8 mouse cellular contexts compared by ENCODE assay signal in genomic region chr2:121102051-121102450, GRCm38 (mm10). TPM values are rescaled to one million over a fixed set of nuclear protein-coding genes. Genes with fewer than 3 reads are reported as not detected.
A peak's percentile ranks its signal among the peaks of the same experiment; 100 is the strongest.
DNase-seq lines count a peak whose midpoint lies in the region; ATAC-seq and TF ChIP-seq lines count a peak whose summit lies in the region.
"Had no signal": no experiment of that assay in that cellular context is flagged by ENCODE, and none has a peak within 500 bp of the region (broad histone marks: within the 10 kb centered on the region; RNA-seq: fewer than 3 reads in every experiment).

No protein-coding gene starts in this region.

- H3K79me2 ChIP-seq in CH12.LX (replicated peaks; ENCODE audit: control insufficient read depth, extremely low read depth, insufficient read depth, poor library complexity, severe bottlenecking), result no peaks in the 10 kb centered on the region

- peaks cover 11% of the 10 kb centered on the region for H3K27me3 ChIP-seq in CH12.LX (replicated peaks)
- H3K27me3 ChIP-seq in liver, embryonic 15.5 days, result no peaks in the 10 kb centered on the region

- dilution Hi-C loops in CH12.LX (cut with MboI; ENCODE audit: extremely low pct_ligation_motif_present, extremely low pct_unique_long_range_greater_than_20kb, low sequenced_read_pairs), result no loop called here

- intact Hi-C loops in gastrocnemius, postnatal 36 days (cut with DNase I), result loop anchor here (5.0 kb wide), 3 partner anchors 60 to 220 kb away; partner anchors contain the start of gene Tmem62

- no peak overlapping the region for H3K4me3 ChIP-seq in CH12.LX (replicated peaks in 1 of 3; ENCODE audit: low read depth in 2 of 3, low read length in 2 of 3, poor library complexity in 1 of 3)
- H3K4me3 ChIP-seq in liver, embryonic 15.5 days (replicated peaks), result no peak overlapping the region

- WGBS in liver, embryonic 15.5 days (ENCODE audit: insufficient replicate concordance), result 18% methylated on average over 9 of the region's 9 CpGs

- peak; percentile 72 for DNase-seq in CH12.LX (ENCODE audit: extremely low read depth)
- peak; percentile 47 for DNase-seq in T-cell, adult 2 months (ENCODE audit: low spot score)
- peak; percentile 76 to 88 for DNase-seq in cerebellum, postnatal 25 days
- peak; percentile 20 to 34 for DNase-seq in gastrocnemius, postnatal 36 days
- DNase-seq in kidney, postnatal 25 days, result peak; percentile 71 to 88
- DNase-seq in right cerebral cortex, adult 18-20 months, result peak; percentile 75

- ATAC-seq in liver, embryonic 15.5 days (ENCODE audit: insufficient read depth), result no peak

- peak overlapping the region; percentile 27; the same call in 1 of the 2 replicates for H3K9ac ChIP-seq in CH12.LX (ENCODE audit: insufficient read depth, low read depth)
- H3K9ac ChIP-seq in liver, embryonic 15.5 days, result no peak overlapping the region

- H3K9me3 ChIP-seq in CH12.LX (replicated peaks; ENCODE audit: low read length), result no peaks in the 10 kb centered on the region
- H3K9me3 ChIP-seq in liver, embryonic 15.5 days (replicated peaks), result no peaks in the 10 kb centered on the region

- peak; percentile 95 for TF ChIP-seq RAD21 in CH12.LX (IDR thresholded peaks at IDR 0.05; ENCODE audit: low read depth, low read length)

- no peak for TF ChIP-seq POLR2A in CH12.LX (IDR thresholded peaks at IDR 0.05; ENCODE audit: low read depth, low read length)

- no peak for TF ChIP-seq EP300 in CH12.LX (IDR thresholded peaks at IDR 0.05; ENCODE audit: low read length)

- no peaks in the 10 kb centered on the region for H3K36me3 ChIP-seq in CH12.LX (replicated peaks in 1 of 2; ENCODE audit: control insufficient read depth in 1 of 2, insufficient read depth in 1 of 2, low read length in 1 of 2)
- no peaks in the 10 kb centered on the region for H3K36me3 ChIP-seq in liver, embryonic 15.5 days (replicated peaks)

- no peak overlapping the region for H3K27ac ChIP-seq in CH12.LX (ENCODE audit: insufficient read depth, low read depth)
- no peak overlapping the region for H3K27ac ChIP-seq in liver, embryonic 15.5 days (replicated peaks)
- H3K27ac ChIP-seq: macrophage had no signal

- H3K4me2 ChIP-seq in CH12.LX (ENCODE audit: insufficient read depth, low read depth, poor library complexity, severe bottlenecking), result peak overlapping the region; percentile 97
- H3K4me2 ChIP-seq in liver, embryonic 15.5 days, result peak overlapping the region; percentile 27; the same call in 1 of the 2 replicates

- H3K4me1 ChIP-seq in CH12.LX (ENCODE audit: control insufficient read depth in 1 of 2, insufficient read depth in 2 of 2), result peaks cover 0 to 7% of the 10 kb centered on the region in 2 experiments
- peaks cover 3% of the 10 kb centered on the region; the same call in 1 of the 2 replicates for H3K4me1 ChIP-seq in liver, embryonic 15.5 days (replicated peaks)

- in situ Hi-C loops in CH12.LX (cut with MboI; ENCODE audit: low pct_ligation_motif_present, low pct_unique_long_range_greater_than_20kb, low sequenced_read_pairs), result loop anchor here (25.0 kb wide), 1 partner anchor 640 kb away; the partner anchor contains the start of gene Capn3

- TF ChIP-seq CTCF in CH12.LX (conservative IDR thresholded peaks at IDR 0.05 in 1 of 2, IDR thresholded peaks at IDR 0.05 in 1 of 2; ENCODE audit: low read depth in 2 of 2, low read length in 2 of 2), result peak in 1 of 2 experiments; percentile 93; a peak in 2 of 4 replicates

TF ChIP-seq in CH12.LX, 34 proteins besides CTCF, POLR2A, EP300 and RAD21:
- no peak for TF ChIP-seq BHLHE40 (IDR thresholded peaks at IDR 0.05; ENCODE audit: low read depth, low read length)
- 0 out of 2 replicates have a peak, but pooled peaks have one; percentile 23 for TF ChIP-seq ZC3H11A (IDR thresholded peaks at IDR 0.05; ENCODE audit: low read depth, low read length)
- TF ChIP-seq SMC3 (IDR thresholded peaks at IDR 0.05; ENCODE audit: low read depth, low read length), result peak; percentile 81

RNA-seq across cellular contexts. Expression of gene Tgm7, which starts 7.5 kb away (rescaled TPM):
- not detected in 2 replicates for total RNA-seq in CH12.LX (2012; rRNA removed)
- total RNA-seq in CH12.LX (2014; rRNA removed), result not detected in 2 replicates
- polyA plus RNA-seq in CH12.LX (2012; ENCODE audit: insufficient read length, low read depth), result not detected in 2 replicates
- total RNA-seq in gastrocnemius, postnatal 36 days (2021), result not detected
- not detected in 2 replicates for polyA plus RNA-seq in liver, embryonic 15.5 days (2015; fragmentation: Nextera tagmentation; extraction: Ambion mirVana)
- polyA plus RNA-seq: macrophage had no signal

RNA-seq across cellular contexts. Expression of gene Tgm5, which starts 16.4 kb away (rescaled TPM):
- total RNA-seq in CH12.LX (2012; rRNA removed) (not detected in 2 replicates), CH12.LX (2014; rRNA removed) (not detected in 2 replicates)
- polyA plus RNA-seq in CH12.LX (2012; ENCODE audit: insufficient read length, low read depth), result not detected in 2 replicates
- total RNA-seq in gastrocnemius, postnatal 36 days (2021), result not detected
- polyA plus RNA-seq in liver, embryonic 15.5 days (2015; fragmentation: Nextera tagmentation; extraction: Ambion mirVana), result not detected in 2 replicates
- polyA plus RNA-seq: macrophage had no signal

RNA-seq across cellular contexts. Expression of gene Adal, which starts 38.2 kb away (rescaled TPM):
- 7.3 and 8.1 TPM in 2 replicates for total RNA-seq in CH12.LX (2012; rRNA removed)
- total RNA-seq in CH12.LX (2014; rRNA removed), result 12.5 and 12.8 TPM in 2 replicates
- polyA plus RNA-seq in CH12.LX (2012; ENCODE audit: insufficient read length, low read depth), result 10.0 and 10.4 TPM in 2 replicates
- 10 to 100 TPM; 14.7 to 15.0 TPM for total RNA-seq in gastrocnemius, postnatal 36 days (2021)
- polyA plus RNA-seq in liver, embryonic 15.5 days (2015; fragmentation: Nextera tagmentation; extraction: Ambion mirVana), result 8.1 and 8.9 TPM in 2 replicates

RNA-seq across cellular contexts. Expression of gene Lcmt2, which starts 38.4 kb away (rescaled TPM):
- total RNA-seq in CH12.LX (2012; rRNA removed), result 9.3 and 10.6 TPM in 2 replicates
- 5.7 and 6.4 TPM in 2 replicates for total RNA-seq in CH12.LX (2014; rRNA removed)
- 11.7 and 12.3 TPM in 2 replicates for polyA plus RNA-seq in CH12.LX (2012; ENCODE audit: insufficient read length, low read depth)
- 1 to 10 TPM; 2.7 to 4.1 TPM for total RNA-seq in gastrocnemius, postnatal 36 days (2021)
- 8.8 and 10.5 TPM in 2 replicates for polyA plus RNA-seq in liver, embryonic 15.5 days (2015; fragmentation: Nextera tagmentation; extraction: Ambion mirVana)

Comparison
In these comparisons a context has a peak if more than half of its experiments do, and no peak if none do; other contexts are left out.
1. DNase-seq: peak in every context shown above with its lines; median percentile 82 in cerebellum, postnatal 25 days; 80 in kidney, postnatal 25 days; 75 in right cerebral cortex, adult 18-20 months; 72 in CH12.LX; 47 in T-cell, adult 2 months; 27 in gastrocnemius, postnatal 36 days.